In the genomic region with DNA sequence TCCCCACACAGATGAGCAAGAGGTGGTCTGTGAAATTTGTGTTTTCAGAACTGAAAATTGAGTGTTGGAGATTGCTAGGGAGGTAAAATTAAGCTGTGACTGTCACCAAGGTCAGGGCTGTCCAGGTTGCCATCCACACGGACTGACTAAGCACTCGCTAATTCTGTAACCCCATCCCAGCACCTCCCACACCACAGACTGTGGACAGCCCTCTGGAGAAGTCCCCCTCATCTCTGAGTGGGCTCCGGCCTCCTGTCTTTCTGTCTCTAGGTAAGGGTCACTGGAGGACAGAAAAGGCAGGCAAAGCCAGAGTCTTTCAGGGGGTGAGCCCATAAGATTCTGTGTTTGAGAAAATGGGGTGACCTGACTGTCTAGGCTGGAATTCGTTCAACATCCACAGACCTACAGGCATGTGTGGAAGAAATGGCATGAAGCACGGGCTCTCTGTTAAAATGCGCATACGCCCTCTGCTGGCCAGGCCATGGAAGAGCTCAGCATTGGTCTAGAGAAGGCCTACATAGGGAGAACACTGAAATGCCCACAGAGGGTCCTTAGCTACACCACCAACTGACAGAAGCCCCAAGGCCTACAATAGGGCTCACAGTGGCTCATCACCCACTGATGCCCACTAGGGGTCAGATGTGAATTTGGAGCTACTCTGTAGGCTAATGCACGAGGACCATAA, we compare ENCODE assay signal across 9 mouse cellular contexts. TPM values are rescaled to one million over a fixed set of nuclear protein-coding genes. Genes with fewer than 3 reads are reported as not detected.
DNase-seq lines count a peak whose midpoint lies in the region; ATAC-seq and TF ChIP-seq lines count a peak whose summit lies in the region.
"Had no signal": no experiment of that assay in that cellular context is flagged by ENCODE, and none has a peak within 500 bp of the region (broad histone marks: within the 10 kb centered on the region; RNA-seq: fewer than 3 reads in every experiment).

No protein-coding gene starts in this region.

- TF ChIP-seq POLR2A in heart, adult 2 months (IDR thresholded peaks at IDR 0.05; ENCODE audit: insufficient read depth, low read depth, low read length): no peak

- DNase-seq in B cell, adult 2 months: peak; percentile 67 to 70
- DNase-seq in adrenal gland, postnatal 14 days: peak; percentile 84
- DNase-seq in embryo, embryonic 9.5 days (ENCODE audit: extremely low spot score): peak; percentile 69
- peak; percentile 54 to 67 for DNase-seq in heart, adult 2 months
- peak; percentile 66 for DNase-seq in naive thymus-derived CD4-positive, alpha-beta T cell, adult 2 months (ENCODE audit: low read depth)
- peak; percentile 76 for DNase-seq in splenic B cell, adult 2 months (ENCODE audit: low read depth, low spot score)

- no peak overlapping the region for H3K9ac ChIP-seq in heart, adult 2 months (ENCODE audit: low read depth, low read length)
- H3K9ac ChIP-seq in kidney, embryonic 14.5 days (ENCODE audit: low read depth, low read length): no peak overlapping the region; the same call in 1 of the 2 replicates
- H3K9ac ChIP-seq in limb, embryonic 13.5 days: no peak overlapping the region
- H3K9ac ChIP-seq: embryonic facial prominence, embryonic 12.5 days had no signal

- 27% methylated on average over 8 of the region's 8 CpGs for WGBS in heart, adult 2 months
- 16% methylated on average over 8 of the region's 8 CpGs for WGBS in kidney, embryonic 14.5 days
- WGBS in limb, embryonic 13.5 days: 31% methylated on average over 8 of the region's 8 CpGs

- TF ChIP-seq CTCF in heart, adult 2 months (IDR thresholded peaks at IDR 0.05): peak; percentile 90

- no peak overlapping the region for H3K4me3 ChIP-seq in heart, adult 2 months
- H3K4me3 ChIP-seq in kidney, embryonic 14.5 days (ENCODE audit: low read length): no peak overlapping the region
- H3K4me3 ChIP-seq in limb, embryonic 13.5 days: no peak overlapping the region
- H3K4me3 ChIP-seq: embryonic facial prominence, embryonic 12.5 days had no signal

- ATAC-seq in kidney, embryonic 14.5 days (ENCODE audit: low FRiP score, low TSS enrichment): peak; percentile 77
- ATAC-seq in limb, embryonic 13.5 days (ENCODE audit: low FRiP score, low read depth): peak; percentile 62; the same call in 1 of the 2 replicates

- no peak for TF ChIP-seq EP300 in heart, adult 2 months (IDR thresholded peaks at IDR 0.05; ENCODE audit: insufficient read depth, low read depth, low read length)

- intact Hi-C loops in heart, adult 2 months (cut with DNase I): loop anchor here (5.0 kb wide), 1 partner anchor 53 kb away; the partner anchor contains the start of gene Rasgef1c

- no peak overlapping the region for H3K27ac ChIP-seq in heart, adult 2 months
- no peak overlapping the region for H3K27ac ChIP-seq in kidney, embryonic 14.5 days (ENCODE audit: low read depth, low read length)
- no peak overlapping the region for H3K27ac ChIP-seq in limb, embryonic 13.5 days
- H3K27ac ChIP-seq: embryonic facial prominence, embryonic 12.5 days had no signal

- no peaks in the 10 kb centered on the region for H3K9me3 ChIP-seq in kidney, embryonic 14.5 days (ENCODE audit: control insufficient read depth, low read length)
- no peaks in the 10 kb centered on the region for H3K9me3 ChIP-seq in limb, embryonic 13.5 days
- H3K9me3 ChIP-seq: embryonic facial prominence, embryonic 12.5 days had no signal

- H3K4me2 ChIP-seq in kidney, embryonic 14.5 days (replicated peaks; ENCODE audit: low read depth, low read length): no peak overlapping the region
- no peak overlapping the region for H3K4me2 ChIP-seq in limb, embryonic 13.5 days (replicated peaks)
- H3K4me2 ChIP-seq: embryonic facial prominence, embryonic 12.5 days had no signal

- H3K79me2 ChIP-seq in heart, adult 2 months (replicated peaks; ENCODE audit: control insufficient read depth, insufficient read depth, low read length): no peaks in the 10 kb centered on the region

- no peaks in the 10 kb centered on the region for H3K36me3 ChIP-seq in heart, adult 2 months (ENCODE audit: control insufficient read depth, insufficient read depth, low read length)
- no peaks in the 10 kb centered on the region for H3K36me3 ChIP-seq in kidney, embryonic 14.5 days (ENCODE audit: control insufficient read depth, insufficient read depth, low read length)
- no peaks in the 10 kb centered on the region for H3K36me3 ChIP-seq in limb, embryonic 13.5 days
- H3K36me3 ChIP-seq in splenic B cell, adult 2 months (ENCODE audit: control insufficient read depth, insufficient read depth, low read length, poor library complexity, severe bottlenecking): no peaks in the 10 kb centered on the region
- H3K36me3 ChIP-seq: embryonic facial prominence, embryonic 12.5 days had no signal

- H3K27me3 ChIP-seq in heart, adult 2 months (ENCODE audit: control insufficient read depth, insufficient read depth, low read length): no peaks in the 10 kb centered on the region
- H3K27me3 ChIP-seq in kidney, embryonic 14.5 days (ENCODE audit: control insufficient read depth, insufficient read depth, low read length): peaks cover 5% of the 10 kb centered on the region; the same call in 1 of the 2 replicates
- peaks cover 7% of the 10 kb centered on the region; the same call in 1 of the 2 replicates for H3K27me3 ChIP-seq in limb, embryonic 13.5 days
- H3K27me3 ChIP-seq in splenic B cell, adult 2 months (ENCODE audit: control insufficient read depth, insufficient read depth, low read length, poor library complexity, severe bottlenecking): no peaks in the 10 kb centered on the region

- H3K4me1 ChIP-seq in heart, adult 2 months (ENCODE audit: control insufficient read depth, insufficient read depth, low read length): no peaks in the 10 kb centered on the region; the same call in 1 of the 2 replicates
- H3K4me1 ChIP-seq in kidney, embryonic 14.5 days (ENCODE audit: control insufficient read depth, insufficient read depth, low read length): no peaks in the 10 kb centered on the region
- H3K4me1 ChIP-seq in limb, embryonic 13.5 days: peaks cover 7% of the 10 kb centered on the region; the same call in 1 of the 2 replicates
- H3K4me1 ChIP-seq: embryonic facial prominence, embryonic 12.5 days had no signal

RNA-seq across cellular contexts. Expression of gene Rasgef1c, which starts 54.1 kb away (rescaled TPM):
- total RNA-seq in adrenal gland, postnatal 14 days (2021): 1.3 and 1.5 TPM in 2 replicates
- under 1 TPM; 0.42 to 0.57 TPM for total RNA-seq in heart, adult 2 months (2021)
- polyA plus RNA-seq in heart, adult 2 months (2012; rRNA removed): 0.53 and 0.67 TPM in 2 replicates
- not detected in 2 replicates for polyA plus RNA-seq in kidney, embryonic 14.5 days (2014; fragmentation: Nextera tagmentation; extraction: Ambion mirVana)
- polyA plus RNA-seq in limb, embryonic 13.5 days (2015; fragmentation: Nextera tagmentation; extraction: Ambion mirVana): 0.27 and 0.31 TPM in 2 replicates
